Mouse (Mus musculus) retina, postnatal 1 day (tissue): ENCODE measurements around the gene Snupn.
"Not testable (repeated sequence)": the region's sequence is repeated elsewhere in the genome, so short reads cannot be mapped to it uniquely, and the experiment has no call there.

ENCODE experiments used
- DNase-seq: peaks from one replicate; pipeline ENCODE4 v3.0.0-alpha.2; 2012

Snupn gene

DNA sequence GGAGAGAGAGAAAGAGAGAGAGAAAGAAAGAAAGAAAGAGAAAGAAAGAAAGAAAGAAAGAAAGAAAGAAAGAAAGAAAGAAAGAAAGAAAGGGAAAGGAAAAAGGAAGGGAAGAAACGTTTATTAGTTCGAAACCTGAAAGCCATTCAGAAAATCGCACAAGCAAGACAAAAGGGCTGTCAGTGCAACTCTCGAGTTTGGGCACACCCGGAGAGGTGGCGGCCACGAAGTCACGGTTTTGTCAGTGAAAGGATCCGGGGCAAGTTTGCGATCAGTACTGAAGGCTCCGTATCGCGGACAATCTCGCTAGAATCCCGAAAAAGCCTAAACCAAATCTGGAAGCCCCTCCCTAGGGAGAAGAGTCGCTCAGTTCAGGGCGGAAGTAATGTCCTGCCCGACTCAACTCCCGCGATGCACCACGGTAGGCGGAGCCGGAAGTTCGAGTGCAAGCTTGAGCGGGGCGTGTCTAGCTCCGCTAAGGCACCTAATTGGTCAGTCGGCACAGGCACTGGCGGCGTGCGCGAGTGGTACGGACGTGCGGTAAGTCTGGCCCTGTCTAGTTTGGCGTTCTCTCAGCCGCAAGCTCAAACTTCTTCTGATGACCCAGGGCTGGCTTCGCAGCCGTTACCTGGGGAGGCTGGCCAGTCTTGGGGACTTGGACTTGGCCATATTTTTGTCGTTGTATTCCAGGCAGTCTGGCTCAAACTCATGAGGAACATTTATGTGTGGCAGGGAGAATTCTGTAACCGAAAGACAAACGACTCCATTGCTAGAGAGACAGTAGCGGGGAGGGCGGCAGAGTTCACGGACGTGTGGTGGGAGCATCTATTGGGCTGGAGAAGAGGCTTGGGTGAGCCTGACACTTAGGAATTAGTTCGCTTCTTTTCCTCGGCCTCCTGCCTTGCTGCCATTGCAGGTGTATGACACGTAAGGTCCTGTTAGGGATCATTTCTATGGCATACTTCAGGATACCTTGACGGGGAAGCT is at the start of gene Snupn:
Gene Snupn (plus strand): TSS at position 465 of the 987 bp plus-strand sequence.
- DNase-seq = peak; percentile 98

GRCm38 (mm10) chr9:56901187-56901586 is 49.5 kb upstream of the Snupn start:
- DNase-seq = no peak

GRCm38 (mm10) chr9:56903662-56904061 is 47.0 kb upstream of the Snupn start:
- DNase-seq = no peak

DNA sequence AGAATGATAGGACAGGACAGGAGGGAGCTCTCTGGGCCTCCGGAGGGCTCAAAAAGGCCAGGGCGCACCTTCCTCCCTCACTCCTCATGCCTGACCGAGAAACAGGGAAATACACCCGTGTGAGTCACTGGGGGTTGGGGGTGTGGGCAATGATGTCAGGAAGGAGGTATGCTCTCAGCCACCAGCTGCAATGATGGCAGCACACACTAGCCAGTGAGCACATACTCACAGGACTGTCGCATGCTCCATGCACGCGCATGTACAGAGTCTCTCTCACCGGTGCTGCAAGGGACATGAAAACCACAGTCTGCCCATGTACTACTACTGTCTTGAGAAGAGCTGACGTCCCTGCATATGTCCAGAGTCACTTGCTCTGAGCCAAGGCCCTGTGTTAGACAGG is 43.1 kb upstream of the Snupn start:
- no peak for DNase-seq

DNA sequence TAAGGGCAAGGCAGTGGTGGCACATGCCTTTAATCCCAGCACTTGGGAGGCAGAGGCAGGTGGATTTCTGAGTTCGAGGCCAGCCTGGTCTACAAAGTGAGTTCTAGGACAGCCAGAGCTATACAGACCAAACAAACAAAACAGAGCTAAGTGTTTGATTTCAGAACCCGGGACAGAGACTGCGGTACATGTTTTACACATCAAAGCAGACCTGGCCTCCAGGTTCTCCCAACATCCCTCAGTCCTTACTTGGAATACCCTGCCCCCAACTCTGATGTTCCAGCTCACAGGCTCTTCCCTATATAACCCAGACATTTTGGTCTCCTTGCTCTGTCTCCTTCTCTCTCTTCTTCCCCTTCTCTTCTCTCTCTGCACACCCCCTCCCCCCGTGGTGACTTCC is 40.7 kb upstream of the Snupn start:
- not testable (repeated sequence) for DNase-seq

DNA sequence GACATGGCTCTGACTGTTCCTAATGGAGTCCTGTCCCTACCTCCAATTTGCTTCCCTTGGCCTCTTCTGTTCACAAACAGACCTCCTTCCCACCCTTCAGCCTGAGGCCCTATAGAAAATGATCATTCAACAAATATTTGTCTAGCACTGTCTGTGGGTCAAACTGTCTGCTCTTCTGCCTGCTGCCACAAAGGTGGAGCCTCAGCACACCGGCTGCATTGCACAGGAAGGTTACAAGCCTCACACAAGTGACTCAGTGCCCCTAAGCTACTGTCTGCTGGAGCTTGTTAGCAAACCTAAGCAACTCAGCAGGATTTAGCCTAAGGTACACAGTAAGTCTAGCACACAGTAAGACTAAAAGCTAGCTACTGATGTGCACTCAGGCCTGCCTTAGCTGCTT is 39.7 kb upstream of the Snupn start:
- DNase-seq = no peak

DNA sequence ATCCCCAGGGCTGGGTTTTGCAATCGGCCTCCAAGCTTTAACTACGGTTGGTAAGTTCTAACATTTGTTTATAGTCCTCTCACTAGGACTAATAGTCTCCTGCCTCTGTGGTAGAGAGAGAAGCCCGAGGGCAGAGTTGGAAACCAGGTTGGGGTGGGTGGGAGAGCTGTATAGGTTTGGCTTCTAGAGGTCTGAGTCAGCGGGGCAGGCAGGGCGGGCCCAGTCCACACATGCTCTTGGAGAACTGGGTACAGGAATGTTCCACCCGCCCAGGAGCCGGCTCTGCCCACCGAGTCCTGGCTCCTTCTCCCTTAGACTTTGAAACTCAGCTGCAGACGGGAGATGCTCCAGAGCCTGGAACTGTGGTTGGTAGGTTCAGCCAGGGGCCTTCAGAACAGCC is 36.7 kb upstream of the Snupn start:
- no peak for DNase-seq

GRCm38 (mm10) chr9:56915116-56915515 is 35.6 kb upstream of the Snupn start:
- DNase-seq = no peak

- no peak for DNase-seq
Measured at GRCm38 (mm10) chr9:56915695-56916410, 34.8 kb upstream of the Snupn start.

DNA sequence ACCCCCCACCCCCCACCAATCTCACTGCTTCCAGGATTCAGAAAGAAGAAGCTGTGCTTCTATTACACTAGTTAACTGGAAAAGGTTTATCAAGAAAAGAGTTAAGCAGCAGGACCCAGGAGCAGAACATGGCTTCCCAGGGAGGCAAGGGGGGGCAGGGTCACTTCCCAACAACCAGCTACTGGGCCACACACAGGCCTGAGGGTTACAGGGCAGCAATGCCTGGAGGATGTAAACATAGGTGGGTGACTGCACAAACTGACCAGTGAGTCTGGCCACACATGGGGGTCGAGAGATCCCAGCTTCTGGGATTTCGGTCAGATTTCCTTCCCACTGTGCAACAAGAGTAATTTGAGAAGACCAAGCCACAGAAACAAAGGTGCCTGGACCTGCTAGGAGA is 33.5 kb upstream of the Snupn start:
- no peak for DNase-seq

- no peak for DNase-seq
Measured at GRCm38 (mm10) chr9:56918466-56918865, 32.2 kb upstream of the Snupn start.

GRCm38 (mm10) chr9:56922746-56923145 is 27.9 kb upstream of the Snupn start:
- no peak for DNase-seq

- DNase-seq = no peak
Measured at GRCm38 (mm10) chr9:56923841-56924650, 26.6 kb upstream of the Snupn start.

- DNase-seq = peak; percentile 74
Measured at GRCm38 (mm10) chr9:56924651-56925027, 26.0 kb upstream of the Snupn start.

GRCm38 (mm10) chr9:56925291-56926024 is 25.2 kb upstream of the Snupn start:
- no peak for DNase-seq

GRCm38 (mm10) chr9:56926025-56926360 is 24.7 kb upstream of the Snupn start:
- no peak for DNase-seq

GRCm38 (mm10) chr9:56926387-56926786 is 24.3 kb upstream of the Snupn start:
- no peak for DNase-seq

DNA sequence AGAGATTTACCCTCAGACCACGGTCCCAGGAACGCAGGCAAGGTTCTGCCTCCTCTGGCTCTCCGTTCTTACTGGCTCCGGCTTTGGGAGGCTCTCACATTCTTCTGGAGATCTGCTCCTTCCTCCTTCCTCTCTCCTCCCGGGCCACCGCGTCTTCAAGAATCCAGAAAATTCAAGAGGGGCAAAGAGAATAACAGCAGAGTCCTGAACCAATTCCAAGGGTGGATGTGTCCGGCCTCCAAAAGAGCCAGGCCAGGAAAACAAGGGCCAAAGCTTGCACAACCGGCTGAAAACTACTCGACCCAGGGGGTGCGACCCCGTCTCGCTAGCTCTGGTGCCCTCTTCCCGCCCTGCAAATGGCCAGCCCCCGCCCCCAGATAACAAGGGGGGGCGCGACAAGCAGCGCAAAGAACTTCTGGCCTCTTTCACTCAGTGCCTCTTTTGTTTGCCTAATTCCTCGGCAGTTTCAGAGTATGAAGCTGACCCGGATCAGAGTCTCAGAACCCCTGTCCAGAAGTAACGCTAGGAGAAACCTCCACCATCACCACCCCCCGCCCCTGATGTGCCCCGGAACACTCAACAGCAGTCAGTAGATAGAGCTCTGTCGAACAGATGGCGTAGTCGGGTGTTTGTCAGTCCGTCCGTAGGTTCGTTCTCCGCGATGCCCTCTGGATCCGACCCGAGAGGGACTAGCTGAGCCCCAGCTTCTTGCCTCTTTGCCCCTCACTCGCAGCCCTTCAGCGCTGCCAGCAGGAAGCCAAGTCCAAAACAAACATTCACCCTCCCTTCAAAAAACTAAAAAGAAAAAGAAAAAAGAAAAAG is 23.3 kb upstream of the Snupn start:
- peak; percentile 74 for DNase-seq

GRCm38 (mm10) chr9:56928041-56928811 is 22.5 kb upstream of the Snupn start, which contains the start of gene Snx33:
Gene Snx33, minus strand, starts transcription at chr9:56928371.
- DNase-seq = peak; percentile 93

- no peak for DNase-seq
Measured at GRCm38 (mm10) chr9:56929496-56929895, 21.2 kb upstream of the Snupn start.

DNA sequence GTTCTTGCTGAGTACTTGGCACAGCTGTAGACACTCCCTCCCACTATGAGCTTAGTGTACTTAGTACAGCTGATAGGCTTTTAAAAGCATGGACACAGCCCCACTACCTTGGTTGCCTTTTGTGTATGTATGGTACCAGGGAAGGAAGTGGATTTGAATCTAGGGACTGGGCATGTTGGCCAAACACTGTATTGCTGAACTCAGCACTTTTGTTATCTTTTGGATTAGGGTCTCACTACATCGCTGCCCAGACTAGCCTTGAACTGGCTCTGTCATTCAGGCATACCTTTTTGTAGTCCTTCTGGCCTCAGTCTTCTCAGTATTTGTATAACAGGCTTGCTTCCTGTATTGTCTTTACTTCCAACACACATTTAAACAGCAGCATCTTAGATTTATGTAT is 20.1 kb upstream of the Snupn start:
- no peak for DNase-seq
